Mouse (Mus musculus) heart, postnatal 0 days (tissue): ENCODE results near the gene Rxra.

Source experiments
- CTCF ChIP-seq: IDR thresholded peaks from 2 replicates; pipeline ENCODE4 v1.5.1; 2016; ENCODE audit warnings: antibody characterized with exemption, control low read depth, low read depth
- EP300 ChIP-seq: IDR thresholded peaks from 2 replicates; pipeline ENCODE4 v1.6.1; 2016; ENCODE audit warnings: antibody characterized with exemption, low read depth

GRCm38 (mm10) chr2:27678836-27679480 is 2.7 kb downstream of the Rxra start:
- TF ChIP-seq CTCF (no peak), EP300 (no peak)
